Mouse (Mus musculus) lung, postnatal 0 days (tissue): ENCODE measurements around the gene Tcn2. TPM values are rescaled to one million over a fixed set of nuclear protein-coding genes. Genes with fewer than 3 reads are reported as not detected.
A peak's percentile ranks its signal among the peaks of the same experiment; 100 is the strongest.

Experiments used
- ATAC-seq: fragments of 200-750 bp; cut with Nextera tagmentation; 2 replicates; pipeline ENCODE4 v1.8.0; 2017; ENCODE audit warnings: moderate library complexity
- DNase-seq: peaks from one replicate; pipeline ENCODE4 v3.0.0-alpha.2; 2016; ENCODE audit warnings: low spot score
- H3K27ac ChIP-seq: fragments of 300-500 bp; sonication (generic); 2 replicates; pipeline ENCODE4 v1.5.1; 2014; ENCODE audit warnings: antibody characterized with exemption, mild to moderate bottlenecking, low read length, mixed read lengths
- H3K27me3 ChIP-seq: fragments of 300-500 bp; sonication (generic); replicated peaks from 2 replicates; pipeline ENCODE4 v1.6.1; 2014; ENCODE audit warnings: low read length, mixed read lengths; ENCODE audit not compliant: insufficient read depth
- H3K36me3 ChIP-seq: fragments of 300-500 bp; sonication (generic); 2 replicates; pipeline ENCODE4 v1.6.1; 2014; ENCODE audit warnings: low read length, mixed read lengths; ENCODE audit not compliant: insufficient read depth
- H3K4me1 ChIP-seq: fragments of 300-500 bp; sonication (generic); 2 replicates; pipeline ENCODE4 v1.6.1; 2014; ENCODE audit warnings: antibody characterized with exemption, low read depth, low read length, mixed read lengths; ENCODE audit not compliant: insufficient read depth
- H3K4me2 ChIP-seq: fragments of 300-500 bp; sonication (generic); replicated peaks from 2 replicates; pipeline ENCODE4 v1.6.1; 2014; ENCODE audit warnings: low read depth, mild to moderate bottlenecking, low read length, moderate library complexity, mixed read lengths
- H3K4me3 ChIP-seq: fragments of 300-500 bp; sonication (generic); 2 replicates; pipeline ENCODE4 v1.5.1; 2014; ENCODE audit warnings: low read depth, low read length
- H3K9ac ChIP-seq: fragments of 300-500 bp; sonication (generic); replicated peaks from 2 replicates; pipeline ENCODE4 v1.6.1; 2014; ENCODE audit warnings: low read depth, mild to moderate bottlenecking
- H3K9me3 ChIP-seq: fragments of 300-500 bp; sonication (generic); 2 replicates; pipeline ENCODE4 v1.6.1; 2016; ENCODE audit warnings: low read length, mixed read lengths
- CTCF ChIP-seq: IDR thresholded peaks from 2 replicates; pipeline ENCODE4 v1.5.1; 2016; ENCODE audit warnings: antibody characterized with exemption, mild to moderate bottlenecking
- EP300 ChIP-seq: IDR thresholded peaks from 2 replicates; pipeline ENCODE4 v1.6.1; 2016; ENCODE audit warnings: antibody characterized with exemption, mild to moderate bottlenecking, control low read depth
- WGBS: fragments of 180-500 bp; shearing (Covaris S2); extraction: QIAGEN DNeasy Blood & Tissue Kit; methylation state at CpG from one replicate; pipeline ENCODE4 v1.1.7; 2014; 5-methylcytosine and 5-hydroxymethylcytosine counted together
- polyA plus RNA-seq: library from polyadenylated mRNA; unstranded; fragments of >200 nt; fragmentation: Nextera tagmentation; extraction: Ambion mirVana; gene quantifications from 2 replicates; pipeline ENCODE4 v1.2.1, GENCODE M21; 2015

Gene Tcn2
- polyA plus RNA-seq, 1 experiment from 2014 or later = 170 TPM

GRCm38 (mm10) chr11:3970361-3970760 is 38.4 kb upstream of the Tcn2 start:
- no peak overlapping the region for H3K9ac ChIP-seq
- WGBS = 95% methylated on average over 7 of the region's 7 CpGs
- H3K4me3 ChIP-seq = no peak overlapping the region
- TF ChIP-seq EP300 (no peak), CTCF (no peak)
- H3K4me1 ChIP-seq = no peaks in the 10 kb centered on the region
- no peak for ATAC-seq
- no peak overlapping the region for H3K27ac ChIP-seq
- H3K36me3 ChIP-seq = peaks cover 43% of the 10 kb centered on the region
- H3K4me2 ChIP-seq = no peak overlapping the region
- no peaks in the 10 kb centered on the region for H3K27me3 ChIP-seq
- no peaks in the 10 kb centered on the region for H3K9me3 ChIP-seq
- no peak for DNase-seq

GRCm38 (mm10) chr11:3969837-3970236 is 37.9 kb upstream of the Tcn2 start:
- no peaks in the 10 kb centered on the region for H3K4me1 ChIP-seq
- DNase-seq (no peak), ATAC-seq (no peak)
- TF ChIP-seq EP300 = no peak
- TF ChIP-seq CTCF = peak; percentile 49
- H3K4me3 ChIP-seq = no peak overlapping the region
- H3K27me3 ChIP-seq = no peaks in the 10 kb centered on the region
- no peaks in the 10 kb centered on the region for H3K9me3 ChIP-seq
- H3K4me2 ChIP-seq = no peak overlapping the region
- WGBS = 82% methylated on average over 3 of the region's 3 CpGs
- H3K27ac ChIP-seq = no peak overlapping the region
- peaks cover 38% of the 10 kb centered on the region for H3K36me3 ChIP-seq
- no peak overlapping the region for H3K9ac ChIP-seq

GRCm38 (mm10) chr11:3964416-3965172 is 32.6 kb upstream of the Tcn2 start:
- no peaks in the 10 kb centered on the region for H3K27me3 ChIP-seq
- peaks cover 1% of the 10 kb centered on the region; the same call in 1 of the 2 replicates for H3K36me3 ChIP-seq
- WGBS = 11% methylated on average over 11 of the region's 11 CpGs
- TF ChIP-seq EP300 (no peak), CTCF (no peak)
- DNase-seq (no peak), ATAC-seq (no peak)
- peak overlapping the region; percentile 75 for H3K4me2 ChIP-seq
- H3K9ac ChIP-seq = peak overlapping the region; percentile 68
- no peaks in the 10 kb centered on the region for H3K9me3 ChIP-seq
- H3K4me1 ChIP-seq = no peaks in the 10 kb centered on the region; the same call in 1 of the 2 replicates
- H3K4me3 ChIP-seq = peak overlapping the region; percentile 64
- peak overlapping the region; percentile 82 for H3K27ac ChIP-seq

GRCm38 (mm10) chr11:3963610-3964415 is 31.9 kb upstream of the Tcn2 start, which contains the start of gene Pes1:
Pes1 (plus strand) TSS chr11:3963975.
- peak; percentile 96 for TF ChIP-seq EP300
- TF ChIP-seq CTCF = 0 out of 2 replicates have a peak, but pooled peaks have one; percentile 20
- DNase-seq (peak; percentile 93), ATAC-seq (peak; percentile 97)
- Histone ChIP-seq H3K27me3 (no peaks in the 10 kb centered on the region), H3K9ac (peak within 1 kb of the TSS; percentile 68), H3K36me3 (no peaks in the 10 kb centered on the region), H3K4me1 (no peaks in the 10 kb centered on the region; the same call in 1 of the 2 replicates), H3K4me2 (peak within 1 kb of the TSS; percentile 75), H3K4me3 (peak within 1 kb of the TSS; percentile 64), H3K27ac (peak within 1 kb of the TSS; percentile 82), H3K9me3 (no peaks in the 10 kb centered on the region)
- WGBS = under 1% methylated on average over 31 of the region's 31 CpGs

- no peak for TF ChIP-seq CTCF
- TF ChIP-seq EP300 = no peak
- peak overlapping the region; percentile 82; the same call in 1 of the 2 replicates for H3K27ac ChIP-seq
- H3K27me3 ChIP-seq = no peaks in the 10 kb centered on the region
- H3K4me3 ChIP-seq = no peak overlapping the region
- WGBS = 85% methylated on average over 10 of the region's 10 CpGs
- no peak for DNase-seq
- H3K36me3 ChIP-seq = no peaks in the 10 kb centered on the region
- no peaks in the 10 kb centered on the region; the same call in 1 of the 2 replicates for H3K4me1 ChIP-seq
- H3K4me2 ChIP-seq = peak overlapping the region; percentile 75
- H3K9ac ChIP-seq = no peak overlapping the region
- H3K9me3 ChIP-seq = no peaks in the 10 kb centered on the region
- ATAC-seq = no peak; the same call in 1 of the 2 replicates
These were observed 31.2 kb upstream of the Tcn2 start for GRCm38 (mm10) chr11:3963155-3963554.

GRCm38 (mm10) chr11:3961761-3962160 is 29.8 kb upstream of the Tcn2 start:
- no peak overlapping the region for H3K9ac ChIP-seq
- H3K27me3 ChIP-seq = no peaks in the 10 kb centered on the region
- no peaks in the 10 kb centered on the region; the same call in 1 of the 2 replicates for H3K4me1 ChIP-seq
- no peaks in the 10 kb centered on the region for H3K36me3 ChIP-seq
- ATAC-seq = no peak
- H3K4me2 ChIP-seq = no peak overlapping the region
- 63% methylated on average over 3 of the region's 3 CpGs for WGBS
- no peak for TF ChIP-seq EP300
- no peak for TF ChIP-seq CTCF
- no peaks in the 10 kb centered on the region for H3K9me3 ChIP-seq
- no peak overlapping the region for H3K27ac ChIP-seq
- no peak for DNase-seq
- H3K4me3 ChIP-seq = no peak overlapping the region
